Comparison of ENCODE assay signal across 14 mouse cellular contexts in the genomic region with DNA sequence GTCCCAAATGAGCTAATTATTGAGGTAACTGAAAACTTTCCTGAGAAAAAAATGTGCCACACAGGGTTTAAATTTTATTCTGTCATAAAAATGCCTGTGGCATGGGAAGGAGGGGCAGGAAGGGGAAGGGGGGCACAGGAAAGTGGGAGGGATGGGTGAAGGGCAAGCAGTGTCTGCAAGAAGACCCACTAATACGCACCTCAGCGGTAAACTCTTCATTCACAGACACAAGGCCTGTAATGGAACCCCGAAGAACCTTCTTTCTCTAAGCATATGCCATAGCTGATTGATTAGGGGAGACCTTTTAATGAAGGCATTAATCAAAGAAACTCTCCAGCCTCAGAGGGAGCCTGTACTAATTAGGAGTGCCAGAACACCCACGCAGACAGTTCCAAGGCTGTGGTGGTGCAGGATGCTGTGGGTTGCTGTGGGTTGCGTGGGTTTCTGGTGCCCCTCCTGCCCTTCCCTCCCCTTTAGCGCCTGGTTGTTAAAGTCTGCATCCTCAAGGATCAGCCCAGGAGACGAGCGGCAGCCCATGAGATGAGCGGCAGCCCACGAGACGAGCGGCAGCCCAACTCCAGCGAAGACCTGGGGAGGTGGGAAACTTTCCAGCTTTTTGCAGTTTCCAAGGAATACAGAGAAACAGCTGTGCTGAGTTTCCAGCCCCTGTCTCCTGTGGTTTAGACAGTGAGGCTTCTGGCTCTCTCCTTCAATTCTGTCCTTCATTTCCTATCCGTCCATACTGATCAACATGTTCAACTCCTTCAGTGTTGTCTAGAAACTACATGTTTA.
DNase-seq lines count a peak whose midpoint lies in the region; ATAC-seq and TF ChIP-seq lines count a peak whose summit lies in the region.
"Had no signal": no experiment of that assay in that cellular context is flagged by ENCODE, and none has a peak within 500 bp of the region (broad histone marks: within the 10 kb centered on the region; RNA-seq: fewer than 3 reads in every experiment).

No protein-coding gene starts in this region.

- ATAC-seq in lung, embryonic 14.5 days (ENCODE audit: insufficient read depth) = 0 out of 2 replicates have a peak, but pooled peaks have one; percentile 39
- ATAC-seq in erythroid progenitor cell, adult 5-6 weeks (replicated peaks; ENCODE audit: low FRiP score, poor library complexity, severe bottlenecking) = no peak
- ATAC-seq: forebrain, embryonic 13.5 days; inflammation-experienced regulatory T-cells, adult 6 months had no signal

- WGBS in heart, embryonic 10.5 days = 75% methylated on average over 14 of the region's 14 CpGs
- 46% methylated on average over 14 of the region's 14 CpGs for WGBS in lung, embryonic 14.5 days
- 47% methylated on average over 14 of the region's 14 CpGs for WGBS in limb, embryonic 10.5 days

- H3K27me3 ChIP-seq in heart, embryonic 10.5 days (ENCODE audit: insufficient read depth, poor library complexity, severe bottlenecking) = no peaks in the 10 kb centered on the region
- H3K27me3 ChIP-seq in lung, embryonic 14.5 days (ENCODE audit: insufficient read depth, low read length) = no peaks in the 10 kb centered on the region
- no peaks in the 10 kb centered on the region for H3K27me3 ChIP-seq in limb, embryonic 10.5 days (ENCODE audit: low read depth, poor library complexity, severe bottlenecking)
- H3K27me3 ChIP-seq: forebrain, embryonic 13.5 days; liver, embryonic 15.5 days; midbrain, embryonic 12.5 days had no signal

- no peak overlapping the region for H3K4me2 ChIP-seq in lung, embryonic 14.5 days
- H3K4me2 ChIP-seq: forebrain, embryonic 13.5 days; liver, embryonic 15.5 days; midbrain, embryonic 12.5 days had no signal

- H3K9ac ChIP-seq in lung, embryonic 14.5 days = no peak overlapping the region
- H3K9ac ChIP-seq: forebrain, embryonic 13.5 days; liver, embryonic 15.5 days; midbrain, embryonic 12.5 days had no signal

- no peaks in the 10 kb centered on the region for H3K4me1 ChIP-seq in heart, embryonic 10.5 days
- no peaks in the 10 kb centered on the region for H3K4me1 ChIP-seq in lung, embryonic 14.5 days (ENCODE audit: insufficient read depth)
- peaks cover 17% of the 10 kb centered on the region for H3K4me1 ChIP-seq in limb, embryonic 10.5 days
- H3K4me1 ChIP-seq: forebrain, embryonic 13.5 days; liver, embryonic 15.5 days; midbrain, embryonic 12.5 days had no signal

- DNase-seq in heart, postnatal 14 days = peak; percentile 2 to 12
- DNase-seq in heart, embryonic 10.5 days (ENCODE audit: low spot score) = no peak
- peak; percentile 76 for DNase-seq in lung, embryonic 14.5 days
- DNase-seq in lung, postnatal 14 days = no peak
- DNase-seq in Muller cell, postnatal 12 days (ENCODE audit: inconsistent ontology term) = peak; percentile 22
- peak; percentile 32 for DNase-seq in limb, embryonic 10.5 days (ENCODE audit: low spot score)
- DNase-seq: adrenal gland, postnatal 14 days; cerebellum, adult 11-12 months; layer of hippocampus, postnatal 36 days had no signal

- H3K36me3 ChIP-seq in heart, embryonic 10.5 days = no peaks in the 10 kb centered on the region
- H3K36me3 ChIP-seq in lung, embryonic 14.5 days (ENCODE audit: insufficient read depth) = no peaks in the 10 kb centered on the region
- H3K36me3 ChIP-seq in limb, embryonic 10.5 days = no peaks in the 10 kb centered on the region
- H3K36me3 ChIP-seq: liver, embryonic 15.5 days; midbrain, embryonic 12.5 days had no signal

- H3K4me3 ChIP-seq in heart, embryonic 10.5 days = no peak overlapping the region
- H3K4me3 ChIP-seq in lung, embryonic 14.5 days (ENCODE audit: low read depth, low read length) = no peak overlapping the region
- H3K4me3 ChIP-seq in limb, embryonic 10.5 days = no peak overlapping the region
- H3K4me3 ChIP-seq: forebrain, embryonic 13.5 days; liver, embryonic 15.5 days; midbrain, embryonic 12.5 days had no signal

- TF ChIP-seq CTCF in lung, embryonic 14.5 days (IDR thresholded peaks at IDR 0.05; ENCODE audit: low read depth) = no peak

- intact Hi-C loops in heart, postnatal 14 days (cut with DNase I) = no loop called here

- no peak overlapping the region for H3K27ac ChIP-seq in heart, embryonic 10.5 days
- H3K27ac ChIP-seq in lung, embryonic 14.5 days (ENCODE audit: low read depth) = no peak overlapping the region
- H3K27ac ChIP-seq in limb, embryonic 10.5 days = 0 out of 2 replicates have a peak overlapping the region, but pooled peaks have one; percentile 31
- H3K27ac ChIP-seq: forebrain, embryonic 13.5 days; liver, embryonic 15.5 days; midbrain, embryonic 12.5 days had no signal

- H3K9me3 ChIP-seq in heart, embryonic 10.5 days = no peaks in the 10 kb centered on the region
- no peaks in the 10 kb centered on the region for H3K9me3 ChIP-seq in lung, embryonic 14.5 days (ENCODE audit: low read depth, low read length)
- no peaks in the 10 kb centered on the region for H3K9me3 ChIP-seq in limb, embryonic 10.5 days (replicated peaks)
- H3K9me3 ChIP-seq: forebrain, embryonic 13.5 days; liver, embryonic 15.5 days; midbrain, embryonic 12.5 days had no signal

Comparison
In these comparisons a context has a peak if more than half of its experiments do, and no peak if none do; other contexts are left out.
1. DNase-seq: peak in heart, postnatal 14 days (2 of 2), lung, embryonic 14.5 days (single experiment), Muller cell, postnatal 12 days (single experiment) and limb, embryonic 10.5 days (single experiment); none in heart, embryonic 10.5 days (single experiment) and lung, postnatal 14 days (single experiment).